Mouse (Mus musculus): ENCODE measurements at regions not wholly inside any gene's neighbourhood (a gene's known extent, or its start where the extent isn't known, plus 50 kb on each side); places are given as distances from the start of the nearest gene placed in this dataset.
A peak's percentile ranks its signal among the peaks of the same experiment; 100 is the strongest.

DNA sequence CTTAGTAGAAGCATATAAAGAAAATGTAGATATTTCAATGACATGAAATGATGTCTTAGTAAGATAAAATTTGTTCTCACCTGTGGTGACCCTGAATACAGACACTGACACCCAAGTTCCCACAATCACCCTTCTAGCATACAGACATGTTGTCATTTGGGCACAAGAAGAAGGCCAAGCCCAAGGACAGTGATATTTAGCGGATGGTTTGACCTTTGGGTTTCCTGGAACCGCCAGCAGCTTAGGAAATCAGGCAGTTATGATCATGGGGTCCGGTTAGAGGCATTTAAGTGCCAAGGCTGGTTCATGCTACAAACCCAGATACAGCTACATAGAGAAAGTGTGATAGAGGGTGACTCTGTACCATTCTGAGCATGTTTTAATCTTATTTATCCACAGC lies 310.2 kb upstream of the Gpc5 start:
- TF ChIP-seq UBTF (IDR thresholded peaks at IDR 0.05; ENCODE audit: borderline replicate concordance, insufficient read depth, low read depth, low read length) (no peak), MAX (IDR thresholded peaks at IDR 0.05; ENCODE audit: low read length) (no peak), CHD1 (IDR thresholded peaks at IDR 0.05; ENCODE audit: low read depth, low read length) (no peak), SMC3 (IDR thresholded peaks at IDR 0.05; ENCODE audit: low read depth, low read length) (no peak), JUND (IDR thresholded peaks at IDR 0.05; ENCODE audit: low read depth, low read length) (no peak), NRF1 (IDR thresholded peaks at IDR 0.05; ENCODE audit: insufficient read depth, low read depth, low read length, poor library complexity, severe bottlenecking) (no peak), KAT2A (conservative IDR thresholded peaks at IDR 0.05; ENCODE audit: low read depth, low read length) (no peak), MAFK (IDR thresholded peaks at IDR 0.05; ENCODE audit: borderline replicate concordance, low read depth, low read length) (no peak), USF1 (IDR thresholded peaks at IDR 0.05; ENCODE audit: low read depth, low read length) (no peak), HCFC1 (IDR thresholded peaks at IDR 0.05; ENCODE audit: low read depth, low read length) (no peak), CHD2 (IDR thresholded peaks at IDR 0.05; ENCODE audit: low read length) (no peak), SIN3A (IDR thresholded peaks at IDR 0.05; ENCODE audit: low read length) (no peak), TBP (IDR thresholded peaks at IDR 0.05; ENCODE audit: low read depth, low read length) (no peak), ELF1 (IDR thresholded peaks at IDR 0.05; ENCODE audit: low read depth, low read length) (no peak), POLR2AphosphoS5 (IDR thresholded peaks at IDR 0.05; ENCODE audit: borderline replicate concordance, low read depth, low read length) (no peak)
- DNase-seq (ENCODE audit: low read depth, low spot score): no peak
- no peaks in the 10 kb centered on the region for H3K36me3 ChIP-seq (ENCODE audit: control insufficient read depth in 1 of 2, insufficient read depth in 2 of 2, low read length in 2 of 2)
- H3K4me3 ChIP-seq (ENCODE audit: control insufficient read depth in 1 of 2, insufficient read depth in 1 of 2, low read depth in 2 of 2, low read length in 2 of 2): no peak overlapping the region
- H3K27ac ChIP-seq (ENCODE audit: control insufficient read depth, low read depth, low read length): no peak overlapping the region
- H3K27me3 ChIP-seq (ENCODE audit: control insufficient read depth in 1 of 2, insufficient read depth in 2 of 2, low read length in 2 of 2): no peaks in the 10 kb centered on the region
- H3K9ac ChIP-seq (ENCODE audit: control insufficient read depth, low read depth, low read length, poor library complexity, severe bottlenecking): no peak overlapping the region
- H3K9me3 ChIP-seq (replicated peaks; ENCODE audit: insufficient read depth, low read length): no peaks in the 10 kb centered on the region
- H3K4me1 ChIP-seq (ENCODE audit: control insufficient read depth in 1 of 2, insufficient read depth in 2 of 2, low read length in 2 of 2): 0 out of 4 replicates have a peak, but pooled peaks cover 0 to 3% of the 10 kb centered on the region in 2 experiments
- H3K79me2 ChIP-seq (ENCODE audit: control insufficient read depth, insufficient read depth, low read length, poor library complexity): no peaks in the 10 kb centered on the region

DNA sequence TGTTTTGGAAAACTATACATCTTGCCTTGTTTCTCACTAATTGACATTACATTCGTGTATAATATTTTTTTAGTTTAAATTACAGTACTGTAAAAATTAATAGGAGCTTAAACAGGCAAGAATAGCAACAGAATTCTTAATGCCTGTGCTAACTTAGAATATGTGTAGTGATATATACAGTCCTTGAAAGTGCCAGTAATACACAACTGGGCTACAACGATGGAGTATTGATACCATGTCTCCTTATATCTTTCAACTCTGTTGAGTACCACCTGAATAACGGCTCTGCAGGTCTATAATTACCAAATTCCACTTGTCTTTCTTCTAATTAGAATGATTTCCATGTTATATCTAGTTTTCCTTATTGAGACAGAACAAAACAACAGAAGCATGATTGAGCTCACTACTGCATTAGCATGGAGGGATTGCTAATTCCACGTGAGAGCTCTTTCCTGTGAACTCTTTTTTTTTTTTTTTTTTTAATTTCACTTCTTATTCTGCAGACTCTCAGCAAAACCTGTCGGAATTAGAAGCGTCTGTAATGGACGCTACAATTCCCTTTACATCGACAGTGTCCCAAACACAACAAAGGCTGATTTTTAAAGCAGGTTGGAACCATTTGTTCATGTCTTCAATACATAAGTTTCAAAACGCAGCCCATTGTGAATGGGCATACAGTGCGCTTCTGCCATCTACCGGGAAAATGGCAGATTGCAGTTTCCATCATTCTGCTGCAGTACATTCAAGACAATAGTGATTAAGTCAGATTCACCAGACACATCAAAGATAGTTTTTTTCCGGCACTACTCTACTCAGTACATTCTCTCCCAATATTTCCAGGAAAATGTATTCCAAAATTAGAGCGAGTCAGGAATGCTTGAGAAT lies 300.8 kb upstream of the Gpc5 start:
- peak; percentile 98 for DNase-seq (ENCODE audit: low read depth, low spot score)
- peak overlapping the region; percentile 47 to 48 for H3K4me3 ChIP-seq (ENCODE audit: control insufficient read depth in 1 of 2, insufficient read depth in 1 of 2, low read depth in 2 of 2, low read length in 2 of 2)
- no peaks in the 10 kb centered on the region for H3K9me3 ChIP-seq (replicated peaks; ENCODE audit: insufficient read depth, low read length)

More for the DNA sequence above, 300.8 kb upstream of the Gpc5 start:
- Histone ChIP-seq H3K79me2 (ENCODE audit: control insufficient read depth, insufficient read depth, low read length, poor library complexity) (no peaks in the 10 kb centered on the region), H3K36me3 (ENCODE audit: control insufficient read depth in 1 of 2, insufficient read depth in 2 of 2, low read length in 2 of 2) (peaks cover 0 to 5% of the 10 kb centered on the region in 2 experiments; a peak in 2 of 4 replicates), H3K27ac (ENCODE audit: control insufficient read depth, low read depth, low read length) (no peak overlapping the region), H3K9ac (ENCODE audit: control insufficient read depth, low read depth, low read length, poor library complexity, severe bottlenecking) (peak overlapping the region; percentile 49), H3K4me1 (ENCODE audit: control insufficient read depth in 1 of 2, insufficient read depth in 2 of 2, low read length in 2 of 2) (peaks cover 2 to 3% of the 10 kb centered on the region in 2 experiments; a peak in 2 of 4 replicates), H3K27me3 (ENCODE audit: control insufficient read depth in 1 of 2, insufficient read depth in 2 of 2, low read length in 2 of 2) (no peaks in the 10 kb centered on the region)
- TF ChIP-seq MEF2A (IDR thresholded peaks at IDR 0.05; ENCODE audit: extremely low read depth, insufficient replicate concordance, low read depth, low read length, poor library complexity, severe bottlenecking) (no peak), ZNF384 (IDR thresholded peaks at IDR 0.05; ENCODE audit: low read depth, low read length) (no peak), ETS1 (IDR thresholded peaks at IDR 0.05; ENCODE audit: low read depth, low read length) (no peak), USF1 (IDR thresholded peaks at IDR 0.05; ENCODE audit: low read depth, low read length) (no peak), MAX (IDR thresholded peaks at IDR 0.05; ENCODE audit: low read length) (no peak), NELFE (IDR thresholded peaks at IDR 0.05; ENCODE audit: low read depth, low read length) (no peak), POLR2AphosphoS5 (IDR thresholded peaks at IDR 0.05; ENCODE audit: borderline replicate concordance, low read depth, low read length) (no peak), CTCF (IDR thresholded peaks at IDR 0.05 in 2 of 3, conservative IDR thresholded peaks at IDR 0.05 in 1 of 3; ENCODE audit: control insufficient read depth in 1 of 3, insufficient read depth in 1 of 3, low read depth in 2 of 3, low read length in 3 of 3, poor library complexity in 1 of 3, severe bottlenecking in 1 of 3) (no peak), TCF12 (IDR thresholded peaks at IDR 0.05; ENCODE audit: low read depth, low read length) (no peak), ELF1 (IDR thresholded peaks at IDR 0.05; ENCODE audit: low read depth, low read length) (no peak), GABPA (IDR thresholded peaks at IDR 0.05; ENCODE audit: low read depth, low read length) (no peak), MAZ (IDR thresholded peaks at IDR 0.05; ENCODE audit: low read depth, low read length) (no peak)
